Mouse (Mus musculus) NIH3T3 (cell line): ENCODE data around the gene C1qc.

Experiments used
- DNase-seq: peaks from one replicate; pipeline ENCODE4 v3.0.0-alpha.2; 2012; ENCODE audit warnings: low read depth

The C1qc gene

DNA sequence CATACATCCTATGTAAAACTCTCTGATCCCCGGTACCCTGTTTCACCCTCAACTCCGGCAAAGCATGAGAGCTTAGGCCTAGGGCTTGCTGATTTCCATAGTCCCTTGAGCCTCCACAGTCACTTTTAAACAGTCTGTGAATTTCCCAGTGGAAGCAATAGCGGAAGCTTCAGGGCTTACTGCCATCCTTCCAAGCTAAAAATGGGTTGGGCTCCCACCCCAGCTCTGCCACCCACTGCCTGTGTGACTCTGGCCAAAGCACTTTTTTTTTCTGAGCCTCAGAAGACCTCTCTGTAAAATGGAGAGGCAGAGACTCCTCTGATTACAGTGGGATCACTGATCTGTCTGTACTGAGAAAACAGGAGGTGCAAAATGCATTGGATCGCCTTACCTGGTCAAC is 44.3 kb downstream of the C1qc start:
- no peak for DNase-seq

DNA sequence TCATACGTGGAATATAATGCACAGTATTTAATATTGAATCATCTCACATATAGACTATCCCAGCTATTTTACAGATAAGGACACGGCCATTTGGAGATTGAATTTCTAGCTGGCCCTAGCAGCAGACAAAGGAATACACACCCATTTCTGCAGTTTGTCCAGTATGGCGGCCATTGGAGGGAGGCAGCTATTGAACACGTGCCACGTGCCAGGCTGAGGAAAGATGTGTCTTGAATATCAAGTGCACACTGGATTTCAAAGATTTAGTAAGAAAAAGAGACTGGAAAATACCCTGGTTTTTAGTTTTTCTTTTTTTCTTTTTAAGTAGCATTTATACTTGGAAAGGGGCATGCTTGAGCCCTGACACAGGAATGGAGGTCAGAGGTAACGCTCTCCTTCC is 45.7 kb downstream of the C1qc start:
- no peak for DNase-seq

DNA sequence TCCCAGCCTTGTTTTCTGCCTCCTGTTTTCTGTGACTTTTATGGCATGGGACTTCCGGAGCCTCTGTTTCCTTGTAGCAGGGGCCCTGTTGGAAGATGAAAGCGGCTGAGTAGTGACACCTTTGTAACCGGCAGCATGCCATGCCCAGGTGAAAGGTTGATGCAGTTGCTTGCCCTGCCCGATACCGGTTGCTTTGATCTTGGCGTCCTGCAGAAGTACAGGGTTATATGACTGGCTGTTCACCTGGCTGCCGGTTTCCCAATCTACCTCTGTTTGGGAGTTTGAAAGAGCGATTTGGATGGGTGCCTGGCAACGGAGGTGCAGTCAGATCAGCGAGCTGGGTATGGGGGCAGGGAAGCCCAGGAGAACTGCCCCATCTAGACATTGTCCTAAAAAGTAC is 50.1 kb downstream of the C1qc start:
- DNase-seq: no peak

DNA sequence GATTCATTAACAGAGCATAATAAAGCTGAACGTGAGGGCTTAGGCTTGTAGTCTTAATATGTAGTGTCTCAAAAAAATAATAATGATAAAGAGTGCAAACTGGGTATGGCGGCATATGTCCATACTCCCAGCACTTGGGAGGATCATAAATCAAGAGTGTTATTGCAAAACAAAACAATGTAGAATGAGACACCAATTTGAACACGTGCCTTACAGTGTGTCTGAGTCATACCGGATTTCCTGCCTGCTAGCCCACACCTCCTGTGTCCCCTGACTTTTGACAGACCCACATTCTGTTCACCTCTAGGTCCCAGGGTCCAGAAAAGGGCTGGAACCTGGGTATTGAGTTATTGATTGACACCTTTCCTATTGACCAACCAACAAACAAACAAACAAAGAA is 50.8 kb downstream of the C1qc start:
- peak; percentile 31 for DNase-seq

DNA sequence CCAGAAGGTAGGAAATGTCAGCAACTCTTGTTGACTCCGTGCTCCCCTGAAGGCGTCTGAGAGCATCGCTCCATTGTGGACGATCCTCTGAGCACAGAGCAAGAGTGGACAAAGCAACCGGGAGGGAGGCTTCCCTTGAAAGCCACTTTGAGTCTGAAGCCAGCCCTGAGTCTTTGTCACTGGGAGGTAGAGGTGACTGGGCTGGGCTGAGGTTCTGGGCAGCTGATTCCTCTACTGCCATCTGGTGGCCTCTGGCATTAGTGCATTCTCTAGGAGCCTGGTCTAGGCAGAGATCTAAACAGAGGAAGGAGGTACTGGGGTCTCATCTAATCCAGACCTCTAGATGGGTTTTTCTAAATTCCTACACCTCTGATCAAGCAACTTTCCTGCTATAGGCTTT is 51.8 kb downstream of the C1qc start:
- DNase-seq: peak; percentile 85
